Mouse (Mus musculus) right cerebral cortex, adult 18-20 months (tissue): ENCODE results near the gene Rpl7l1.
"Not testable (repeated sequence)": the region's sequence is repeated elsewhere in the genome, so short reads cannot be mapped to it uniquely, and the experiment has no call there.

Experiments used
- DNase-seq: peaks from one replicate; pipeline ENCODE4 v3.0.0; 2022; ENCODE audit warnings: mixed read lengths

Rpl7l1 gene

DNA sequence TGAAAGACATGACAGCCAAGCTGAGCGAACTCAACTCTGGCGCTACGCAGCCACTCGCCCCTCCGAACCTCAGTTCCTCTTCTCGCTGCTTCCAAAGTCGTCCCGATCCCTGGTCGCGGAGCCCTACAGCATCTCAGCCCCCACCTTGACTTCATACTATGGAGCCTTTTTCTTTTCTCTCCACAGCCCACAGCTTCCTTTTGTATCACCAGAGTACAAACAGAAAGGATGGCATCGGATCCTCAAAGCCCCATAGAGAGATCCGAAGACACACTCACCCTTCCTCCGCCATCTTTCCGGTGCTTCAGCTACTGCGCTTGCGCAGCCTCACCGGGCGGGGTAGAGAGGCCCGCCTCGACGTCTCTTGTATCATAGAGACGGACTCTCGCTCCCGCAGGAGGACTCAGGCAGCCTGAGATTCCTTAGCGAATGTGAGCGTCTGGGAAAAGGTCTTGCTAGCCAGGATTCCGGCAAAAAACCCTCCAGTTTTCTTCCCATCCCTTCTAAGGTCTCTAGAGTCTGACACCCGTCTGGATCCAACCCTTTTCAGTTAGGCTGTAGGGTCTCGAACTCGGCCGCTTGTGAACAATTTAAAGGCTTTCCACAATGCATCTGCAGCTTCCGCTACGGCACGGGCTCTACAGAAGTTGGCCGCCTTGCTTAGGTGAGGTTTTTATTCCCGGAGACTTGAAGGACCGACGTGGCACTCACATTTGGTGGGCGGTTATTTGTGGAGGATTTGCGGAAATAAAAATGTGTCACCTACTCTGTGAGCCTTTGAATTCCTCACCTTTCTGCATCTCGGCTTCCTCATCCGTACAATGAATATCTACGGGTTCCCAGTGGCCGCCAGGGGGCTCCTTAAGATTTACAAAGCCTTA lies at the start of gene Rpl7l1:
Gene Rpl7l1, minus strand, starts transcription at position 332 of the 881 bp plus-strand sequence.
- DNase-seq, result peak; percentile 92

DNA sequence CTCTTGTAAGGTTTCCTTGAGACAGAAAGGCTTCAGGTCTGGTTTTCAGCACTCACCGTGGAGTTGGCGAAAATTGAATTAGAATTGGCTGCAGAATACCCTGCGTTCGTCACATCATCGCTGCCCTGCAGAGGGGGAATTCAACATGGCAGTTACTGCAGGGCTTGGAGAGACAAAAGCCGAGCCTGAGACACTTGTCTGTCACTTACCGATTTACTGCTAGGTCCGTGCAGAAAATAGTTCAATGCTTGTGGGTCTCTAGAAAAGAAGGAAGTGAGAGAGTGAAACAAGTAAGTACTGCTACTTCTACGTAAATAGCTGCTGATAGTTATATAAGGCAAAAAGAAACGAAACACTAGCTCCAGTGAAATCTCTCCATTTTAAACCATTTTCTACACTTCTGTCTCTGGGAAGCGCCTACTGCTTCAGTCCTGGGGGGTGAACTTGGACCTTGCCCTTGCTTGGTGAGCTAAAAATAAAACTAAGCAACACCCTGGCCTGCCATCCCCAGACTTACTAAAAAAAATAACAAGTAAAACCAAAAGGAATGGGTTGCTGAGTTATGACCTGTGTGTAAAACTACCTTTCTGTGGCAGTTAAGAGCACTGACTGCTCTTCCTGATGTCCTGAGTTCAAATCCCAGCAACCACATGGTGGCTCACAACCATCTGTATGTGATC lies 47.5 kb upstream of the Rpl7l1 start:
- no peak for DNase-seq

DNA sequence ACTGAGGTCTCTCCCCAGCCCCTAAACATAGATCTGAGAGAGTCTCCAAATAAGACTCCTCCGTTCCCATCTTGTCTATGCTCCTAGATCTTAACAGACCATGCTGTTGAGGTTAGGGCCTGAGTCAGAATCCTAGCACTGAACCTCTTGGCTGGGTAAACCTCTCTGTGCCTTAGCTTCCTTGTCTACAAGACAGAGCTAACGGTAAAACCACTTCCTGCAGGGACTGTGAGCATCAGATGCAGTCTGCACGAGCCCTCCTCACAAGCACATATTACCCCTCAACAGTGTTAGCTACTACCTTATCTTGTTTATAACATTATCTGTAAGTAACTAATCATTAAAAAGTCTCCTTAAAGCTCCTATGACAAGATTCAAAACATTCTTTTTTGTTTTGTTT lies 46.5 kb upstream of the Rpl7l1 start:
- no peak for DNase-seq

DNA sequence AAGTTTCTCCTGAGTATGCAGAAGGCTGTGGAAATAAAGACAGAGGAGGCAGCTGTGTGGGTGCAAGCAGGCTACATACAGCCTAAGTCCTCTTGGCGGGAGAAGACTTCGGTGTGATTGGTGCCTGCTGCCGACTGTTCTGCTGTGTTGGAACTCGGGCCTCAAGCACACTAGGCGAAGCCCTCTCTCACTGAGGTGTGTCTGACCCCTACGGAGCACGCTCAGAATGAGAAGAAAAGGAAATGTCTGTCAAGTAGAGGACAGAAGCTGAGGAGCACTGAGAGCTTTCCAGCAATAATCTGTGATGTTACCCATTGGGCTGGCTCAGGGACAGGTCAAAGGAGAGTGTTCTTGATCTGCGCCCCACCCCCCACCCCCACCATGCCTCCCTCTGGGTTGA lies 40.6 kb upstream of the Rpl7l1 start:
- DNase-seq, result no peak

DNA sequence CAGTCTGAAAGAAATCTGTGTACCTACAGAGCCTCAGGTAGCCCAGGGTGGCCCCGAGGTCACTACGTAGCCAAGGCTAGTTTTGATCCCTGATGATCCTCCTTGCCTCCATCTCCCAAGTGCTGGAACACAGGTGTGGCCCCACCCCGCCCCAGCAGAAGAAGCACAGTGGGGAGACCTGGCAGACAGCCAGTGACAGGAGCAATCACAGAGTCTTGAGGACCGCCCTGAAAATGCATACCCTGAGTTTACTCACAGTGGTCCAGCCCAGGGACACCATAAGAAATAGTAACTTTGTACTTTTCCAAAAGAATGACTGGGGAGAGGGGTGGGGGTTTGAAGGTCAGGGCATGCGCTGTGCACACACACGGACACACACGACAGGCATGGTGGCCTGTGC lies 38.2 kb upstream of the Rpl7l1 start:
- DNase-seq, result no peak

DNA sequence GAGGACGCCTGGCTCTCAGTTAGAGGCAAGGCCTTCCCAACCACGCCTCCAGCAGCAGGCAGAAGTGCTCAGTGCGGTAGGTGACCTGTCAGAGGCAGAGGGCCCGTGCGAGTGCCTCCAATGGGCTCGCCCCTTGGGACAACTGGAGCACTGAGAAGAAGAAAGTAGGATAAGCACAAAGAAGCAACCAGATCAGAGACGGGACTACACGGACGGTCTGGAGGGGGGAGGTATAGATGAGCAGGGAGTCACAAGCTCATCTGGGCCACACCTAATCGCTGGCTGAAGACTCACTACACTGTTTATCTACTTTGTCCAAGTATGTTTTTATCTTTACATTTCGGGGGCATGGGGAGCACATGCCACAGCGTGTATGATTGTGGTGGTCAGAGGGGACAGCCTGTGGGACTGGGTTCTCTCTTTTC lies 35.3 kb upstream of the Rpl7l1 start:
- no peak for DNase-seq

DNA sequence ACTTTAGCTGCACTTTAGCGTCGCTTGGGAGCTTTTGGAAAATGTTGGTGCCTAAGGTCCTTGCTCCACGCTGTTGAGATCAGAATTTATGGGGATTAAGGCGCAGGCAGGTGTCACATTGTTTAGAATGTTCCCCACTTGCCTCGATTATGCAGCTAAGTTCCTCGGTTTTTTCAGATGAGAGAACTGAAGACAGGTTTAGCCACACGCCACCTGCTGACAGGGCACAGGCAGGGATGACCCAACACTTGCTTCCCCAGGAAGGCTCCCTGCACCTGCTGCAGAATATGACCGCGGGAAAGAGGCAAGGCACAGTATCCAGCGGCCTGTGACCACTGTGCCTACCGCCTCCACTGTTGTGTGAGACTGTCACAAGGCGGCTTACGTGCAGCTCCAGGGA lies 33.8 kb upstream of the Rpl7l1 start:
- DNase-seq, result no peak

DNA sequence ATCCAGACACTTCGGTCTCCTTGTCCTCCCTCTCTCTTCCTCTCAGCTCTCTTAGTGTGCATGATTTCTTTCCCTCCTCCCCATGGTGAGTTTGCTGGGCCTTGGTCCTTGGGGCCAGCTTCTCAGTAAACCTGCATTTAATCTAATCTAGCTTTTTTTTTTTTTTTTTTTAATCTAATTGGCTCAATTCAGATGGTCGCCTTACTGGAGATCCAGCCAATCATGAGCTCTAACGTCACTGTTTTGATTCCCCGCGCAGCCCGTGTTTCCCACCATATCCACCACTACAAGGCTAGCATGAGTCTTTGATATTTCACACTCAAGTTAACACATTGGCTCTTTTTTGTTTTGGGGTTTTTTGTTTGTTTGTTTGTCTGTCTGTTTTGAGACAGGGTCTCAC lies 32.0 kb upstream of the Rpl7l1 start:
- no peak for DNase-seq

DNA sequence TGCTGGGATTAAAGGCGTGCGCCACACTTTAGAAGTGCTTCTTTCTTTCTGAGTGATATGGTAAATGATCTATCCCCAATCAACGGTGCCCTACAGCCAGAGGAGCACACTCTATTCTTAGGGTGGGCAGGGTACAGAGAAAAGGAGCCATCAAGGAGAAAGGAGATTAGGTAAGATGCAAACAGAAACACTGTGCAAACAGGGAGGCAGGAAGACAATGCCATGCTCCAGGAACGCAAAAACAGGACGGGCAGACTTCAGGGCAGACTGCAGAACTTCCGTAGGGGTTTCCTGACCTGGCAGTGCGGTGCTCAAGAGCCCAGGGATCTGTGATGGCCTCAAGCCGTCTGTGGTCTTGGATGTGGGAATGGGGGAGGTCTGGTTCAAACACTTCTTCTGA lies 31.2 kb upstream of the Rpl7l1 start:
- no peak for DNase-seq

DNA sequence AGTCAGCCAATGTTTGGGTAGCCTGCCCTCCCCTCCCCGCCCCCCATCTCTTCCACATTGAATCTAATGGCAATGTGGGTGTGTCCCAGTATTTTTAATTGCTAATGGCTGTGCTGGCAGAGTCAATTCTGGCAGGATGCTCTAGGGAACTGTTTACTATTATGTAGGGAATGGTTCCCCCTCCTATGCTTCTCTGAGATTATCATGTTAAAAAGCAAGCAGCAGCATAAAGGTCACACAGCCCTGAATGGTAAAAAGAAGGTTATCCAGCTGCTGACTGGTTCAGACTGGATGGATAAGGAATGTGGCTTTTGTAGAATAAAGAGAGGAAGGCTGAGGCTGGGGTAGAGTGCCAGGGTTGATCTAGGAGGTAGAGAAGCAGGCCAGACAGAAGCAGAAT lies 30.0 kb upstream of the Rpl7l1 start:
- DNase-seq, result no peak

DNA sequence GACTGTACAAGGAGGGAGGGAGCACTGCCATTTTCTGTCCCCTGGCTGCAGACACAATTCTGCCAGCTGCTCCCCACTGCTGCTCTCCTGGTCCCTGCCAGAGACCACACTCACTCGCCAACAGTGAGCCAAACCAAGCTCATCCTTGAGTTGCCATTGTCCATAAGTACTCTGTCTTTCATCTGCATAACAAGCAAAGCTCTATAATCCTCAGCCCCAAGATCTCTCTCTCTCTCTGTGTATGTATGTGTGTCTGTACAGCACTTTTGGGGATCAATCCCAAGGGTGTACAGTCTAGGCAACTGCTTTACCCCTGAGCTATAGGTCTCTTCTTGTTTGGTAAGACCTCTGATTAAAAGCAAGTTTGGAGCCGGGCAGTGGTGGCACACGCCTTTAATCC lies 28.2 kb upstream of the Rpl7l1 start:
- DNase-seq, result no peak

DNA sequence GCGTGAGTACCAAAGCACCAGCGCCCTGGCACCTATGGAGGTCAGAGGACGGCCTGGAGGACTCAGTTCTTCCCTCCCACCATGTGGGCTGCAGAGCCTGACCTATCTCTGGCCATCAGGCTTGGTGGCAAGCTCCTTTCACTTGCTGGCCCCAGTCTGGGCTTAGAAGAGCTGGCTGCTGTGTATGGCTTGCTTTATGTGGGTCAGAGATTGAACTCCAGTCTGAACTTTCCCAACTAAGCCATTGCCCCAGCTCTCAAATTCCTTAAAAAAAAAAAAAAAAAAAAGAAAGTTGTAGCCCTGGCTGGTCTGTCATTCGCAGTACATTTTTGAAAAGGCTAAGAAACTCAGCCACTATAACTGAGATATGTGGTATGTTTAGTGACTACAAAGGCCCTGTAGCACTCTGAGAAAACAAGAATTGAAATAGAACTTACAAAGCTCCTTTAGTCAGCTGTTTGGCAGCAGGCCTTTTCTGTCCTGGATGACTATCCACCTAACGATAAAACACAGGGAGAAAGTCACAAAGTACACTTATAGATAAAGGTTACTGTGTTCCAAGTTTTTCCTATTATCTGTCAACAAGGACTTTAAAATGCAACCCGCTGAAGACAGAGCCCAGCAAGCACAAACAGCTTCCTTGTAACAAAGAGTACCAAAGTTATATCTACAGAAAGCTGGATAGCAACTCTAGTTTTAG lies 26.8 kb upstream of the Rpl7l1 start:
- DNase-seq, result no peak

DNA sequence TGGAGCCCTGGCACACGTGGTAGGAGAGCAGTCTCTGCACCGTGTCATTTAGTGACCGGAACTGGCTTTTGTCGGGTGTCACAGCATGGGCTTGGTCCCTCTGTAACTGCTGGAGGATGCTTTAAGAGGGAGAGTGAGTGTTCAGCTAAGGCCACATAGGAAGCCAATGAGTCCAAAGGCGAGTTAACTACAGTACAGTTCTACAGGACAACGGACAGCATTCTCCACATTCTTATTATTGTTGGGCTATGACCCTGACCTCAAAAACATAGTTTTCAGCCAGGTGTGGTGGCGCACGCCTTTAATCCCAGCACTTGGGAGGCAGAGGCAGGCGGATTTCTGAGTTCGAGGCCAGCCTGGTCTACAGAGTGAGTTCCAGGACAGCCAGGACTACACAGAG lies 25.9 kb upstream of the Rpl7l1 start:
- no peak for DNase-seq

DNA sequence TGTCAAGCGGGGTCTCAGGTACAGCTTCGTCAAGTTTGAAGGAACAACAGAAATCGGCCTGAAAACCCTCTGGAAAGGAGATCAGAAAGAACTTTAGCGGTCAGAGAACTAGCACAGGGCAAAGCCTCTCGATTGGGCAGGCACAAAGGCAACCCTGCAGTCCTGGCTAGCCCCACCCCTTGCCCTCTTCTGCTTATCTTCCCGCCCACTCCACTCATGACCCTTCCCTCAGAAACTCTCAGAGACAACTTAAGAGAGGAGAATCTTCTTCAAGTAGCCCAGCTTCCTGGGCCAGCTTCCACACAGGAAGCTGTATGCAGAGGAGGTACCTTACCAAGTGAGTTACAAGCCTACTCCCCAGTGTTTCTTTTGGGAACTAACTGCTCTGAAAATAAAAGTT lies 19.3 kb upstream of the Rpl7l1 start:
- no peak for DNase-seq

DNA sequence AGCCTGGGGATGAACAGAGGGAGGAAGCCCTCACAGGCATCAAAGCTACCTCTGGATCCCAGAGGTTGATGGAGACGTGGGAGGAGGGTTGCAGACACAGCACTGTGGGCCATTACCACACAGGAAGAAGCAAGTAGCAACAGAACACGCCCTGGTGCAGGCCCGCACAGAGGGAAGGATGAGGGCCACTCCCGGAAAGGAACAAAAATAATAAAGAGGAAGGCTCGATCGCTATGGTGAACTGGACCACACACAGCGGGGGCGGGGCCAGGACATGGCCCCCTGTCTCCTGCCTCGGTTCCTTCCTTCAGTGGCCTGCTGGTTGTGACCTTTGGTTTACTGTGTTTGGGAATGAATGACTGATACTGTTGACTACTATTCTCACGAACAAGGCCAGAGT lies 17.2 kb upstream of the Rpl7l1 start:
- DNase-seq, result no peak

DNA sequence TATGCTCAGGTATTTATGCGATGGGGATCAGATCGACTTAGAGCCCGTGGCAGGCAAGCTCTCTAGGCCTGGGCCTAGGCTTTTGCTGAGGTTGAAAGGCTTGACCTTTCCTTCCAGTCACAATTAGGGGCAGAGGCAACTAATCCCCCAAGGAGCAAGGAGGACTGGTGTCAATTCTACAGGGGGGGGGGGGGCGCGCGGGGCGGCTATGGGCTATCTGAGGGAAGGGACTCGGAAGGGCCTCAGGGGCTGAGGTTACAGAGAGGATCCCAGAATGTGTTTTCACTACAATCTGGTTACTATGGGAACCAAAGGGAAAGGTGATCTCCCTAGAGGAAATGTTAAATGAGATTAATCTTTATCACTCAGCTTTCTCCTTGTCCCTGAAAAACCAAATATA lies 14.9 kb upstream of the Rpl7l1 start:
- no peak for DNase-seq

DNA sequence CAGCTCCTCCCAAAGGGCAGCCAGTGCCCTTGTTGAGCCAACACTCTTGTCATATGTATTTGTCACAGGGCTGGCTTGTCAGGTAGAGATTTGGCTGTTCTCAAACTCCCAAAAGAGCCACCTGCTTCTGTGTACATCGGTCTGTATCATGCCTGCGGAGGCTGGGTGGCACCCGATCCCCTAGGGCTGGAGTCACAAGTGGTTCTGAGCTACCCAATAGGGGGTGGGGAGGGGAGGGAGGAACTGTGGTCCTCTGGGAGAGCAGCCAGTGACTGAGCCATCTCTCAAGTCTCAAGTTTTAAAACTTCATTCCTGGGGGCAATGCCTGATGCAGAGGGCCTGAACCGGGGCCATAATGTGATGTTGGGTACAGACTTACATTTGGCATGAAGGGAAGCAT lies 14.3 kb upstream of the Rpl7l1 start:
- DNase-seq, result no peak

DNA sequence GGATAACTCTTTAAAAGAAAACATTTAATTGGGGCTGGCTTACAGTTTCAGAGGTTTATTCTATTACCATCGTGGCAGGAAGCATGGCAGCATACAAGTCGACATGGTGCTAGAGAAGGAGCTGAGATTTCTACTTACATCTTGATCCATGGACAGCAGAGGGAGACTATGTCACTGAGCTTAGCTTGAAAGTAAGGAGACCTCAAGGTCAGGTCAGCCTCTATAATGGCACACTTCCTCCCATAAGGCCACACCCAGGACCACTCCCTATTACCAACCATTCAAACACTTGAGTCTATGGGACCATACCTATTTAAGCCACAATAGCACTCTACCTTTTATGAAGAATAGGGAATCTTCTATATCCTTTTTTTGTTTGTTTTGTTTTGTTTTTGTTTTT lies 10.5 kb upstream of the Rpl7l1 start:
- DNase-seq, result no peak

DNA sequence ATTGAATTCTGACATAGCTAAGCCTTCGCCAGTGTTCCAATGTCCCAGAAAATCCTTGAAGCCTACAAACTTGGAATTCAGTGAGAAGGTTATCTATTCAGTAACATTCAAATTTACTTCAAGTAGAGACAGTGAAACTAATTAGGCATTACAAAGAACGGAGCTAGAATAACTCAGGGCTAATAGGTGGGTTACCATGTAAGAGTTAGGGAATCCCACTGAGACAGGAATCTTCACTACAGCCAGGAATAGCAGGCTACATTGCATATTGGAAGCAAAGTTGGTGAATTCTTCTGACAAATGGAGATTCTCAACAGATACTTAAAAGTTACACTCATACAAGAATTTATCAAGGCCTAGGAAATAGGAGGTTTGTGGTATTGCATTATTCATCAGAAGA lies 5.5 kb upstream of the Rpl7l1 start:
- not testable (repeated sequence) for DNase-seq

DNA sequence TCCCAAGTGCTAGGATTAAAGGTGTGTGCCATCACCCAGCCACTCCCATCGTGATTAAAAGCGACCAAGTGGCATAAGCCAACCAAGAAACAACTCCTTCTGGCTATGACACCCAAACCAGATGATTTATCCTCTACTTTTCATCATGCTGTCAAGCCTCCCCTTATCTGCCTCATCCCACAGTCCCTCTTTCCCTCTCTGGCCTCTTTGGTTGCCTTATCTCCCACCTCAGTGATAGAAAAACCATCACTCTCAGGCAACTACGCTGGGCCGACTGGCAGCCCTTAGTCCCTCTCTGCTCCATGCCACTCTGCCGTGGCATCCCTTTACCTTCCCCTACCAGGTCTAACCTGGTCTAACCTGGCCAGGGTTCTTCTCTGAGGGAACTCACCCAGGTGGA lies 4.5 kb upstream of the Rpl7l1 start:
- no peak for DNase-seq

DNA sequence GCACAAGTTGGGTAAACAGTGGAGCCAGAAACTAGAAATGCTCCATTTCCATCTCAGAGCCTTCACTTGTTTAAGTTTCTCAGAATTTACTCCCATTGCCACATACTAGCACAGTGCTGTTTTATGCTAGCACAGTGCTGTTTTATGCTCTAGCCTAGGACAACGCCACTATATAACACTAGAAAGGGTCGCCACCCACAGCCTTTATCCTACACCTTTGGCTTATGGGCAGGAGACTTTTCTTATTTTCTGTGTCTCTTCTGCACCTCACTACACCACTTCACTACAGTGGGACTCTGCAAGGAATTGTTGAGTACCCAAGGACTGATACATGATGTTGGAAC lies 722 bp upstream of the Rpl7l1 start:
- no peak for DNase-seq

DNA sequence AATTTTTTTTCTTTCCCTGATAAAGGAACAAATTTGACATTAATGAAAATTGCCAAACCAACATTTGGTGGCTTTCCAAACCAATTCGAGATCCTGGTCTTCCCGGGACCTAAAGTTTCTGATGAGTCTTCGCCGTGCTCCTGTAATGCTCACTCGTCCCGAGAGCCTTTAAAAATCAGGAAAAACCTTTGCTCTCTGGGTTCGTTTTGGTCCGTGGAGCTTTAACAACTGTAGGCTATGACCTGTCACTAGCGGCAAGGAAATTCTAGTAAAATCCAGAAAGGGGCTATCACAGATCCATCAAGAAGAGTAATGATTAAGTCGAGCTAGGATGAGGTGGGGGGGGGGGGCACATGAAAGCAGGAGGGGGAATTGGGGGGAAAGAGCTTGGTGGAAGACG lies 596 bp downstream of the Rpl7l1 start:
- DNase-seq, result no peak

DNA sequence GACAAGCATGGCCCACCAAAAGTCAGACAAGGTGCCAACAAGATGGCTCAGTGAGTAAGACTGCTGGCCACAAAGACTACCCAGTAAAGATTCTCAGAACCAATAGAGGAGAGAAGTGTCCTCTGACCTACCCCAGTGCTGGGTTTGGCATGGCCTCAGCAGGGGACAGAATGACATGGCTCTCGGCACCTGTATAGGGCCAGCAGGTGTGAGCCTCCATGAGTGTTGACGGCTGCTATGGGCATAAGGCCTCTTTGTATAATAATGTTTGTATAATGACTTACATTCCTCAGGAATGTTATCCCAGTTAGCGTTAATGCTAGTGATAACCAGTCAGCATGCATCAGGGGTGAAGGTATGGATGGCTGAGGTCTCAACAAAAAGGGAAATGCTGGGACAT lies 6.4 kb downstream of the Rpl7l1 start:
- no peak for DNase-seq

DNA sequence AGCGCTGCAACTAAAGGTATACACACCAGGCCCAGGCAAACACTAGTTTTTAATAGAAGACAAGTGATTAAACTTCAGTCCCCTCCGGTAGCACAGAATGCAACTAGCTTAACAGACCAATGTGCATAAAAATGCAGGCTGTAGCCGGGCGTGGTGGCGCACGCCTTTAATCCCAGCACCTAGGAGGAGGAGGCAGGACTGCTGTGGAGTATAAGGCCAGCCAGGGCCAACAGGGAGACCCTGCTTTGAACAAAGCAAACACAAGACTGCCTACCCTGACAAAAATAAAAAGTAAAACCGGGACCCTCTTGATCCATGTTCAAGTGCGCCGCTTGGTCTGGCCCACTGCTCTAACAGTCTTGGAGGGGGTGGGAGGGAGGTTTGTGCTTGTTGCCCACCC lies 7.4 kb downstream of the Rpl7l1 start:
- DNase-seq, result no peak
